Mouse (Mus musculus): ENCODE results near the gene Olfr128. TPM values are rescaled to one million over a fixed set of nuclear protein-coding genes. Genes with fewer than 3 reads are reported as not detected.
"Not testable (repeated sequence)": the region's sequence is repeated elsewhere in the genome, so short reads cannot be mapped to it uniquely, and the experiment has no call there.

Gene Olfr128
- polyA plus RNA-seq (2021): not detected

DNA sequence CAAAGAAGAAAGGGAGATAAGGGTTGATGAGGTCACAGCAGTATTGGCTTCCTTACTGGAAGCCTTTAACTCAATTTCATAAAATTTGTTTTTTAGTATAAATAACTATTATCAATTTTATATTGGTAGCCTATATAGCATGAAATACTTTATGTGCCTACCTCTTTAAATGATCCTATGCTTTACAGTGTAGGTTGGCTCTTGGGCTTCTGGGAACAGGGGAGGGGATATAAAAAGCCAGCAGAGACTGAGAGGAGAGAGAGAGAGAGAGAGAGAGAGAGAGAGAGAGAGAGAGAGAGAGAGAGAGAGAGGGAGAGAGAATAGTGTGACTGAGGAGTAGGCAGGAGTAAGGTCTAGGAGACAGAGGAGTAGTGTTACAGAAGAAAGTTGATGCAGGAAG, at the start of gene Olfr128:
TSS of gene Olfr128 (plus strand) at position 301 of the 400 bp plus-strand sequence.
- CTCF ChIA-PET: no interaction called here
- no peaks in the 10 kb centered on the region for H3K27me3 ChIP-seq
- in situ Hi-C loops (cut with MboI; ENCODE audit: low pct_unique_long_range_greater_than_20kb): no loop called here
- POLR2A ChIA-PET: no interaction called here
- no peak for ATAC-seq
- no peak for TF ChIP-seq CTCF (IDR thresholded peaks at IDR 0.05)
- DNase-seq (ENCODE audit: low read depth, low spot score): no peak

- H3K27me3 ChIP-seq: no peaks in the 10 kb centered on the region
- ATAC-seq: no peak
- no peak for TF ChIP-seq CTCF (IDR thresholded peaks at IDR 0.05)
- in situ Hi-C loops (cut with MboI; ENCODE audit: low pct_unique_long_range_greater_than_20kb): no loop called here
- ChIA-PET POLR2A (no interaction called here), CTCF (no interaction called here)
- no peak for DNase-seq (ENCODE audit: low read depth, low spot score)
Observed at GRCm38 (mm10) chr17:37873830-37874229, 46.5 kb upstream of the Olfr128 start.

GRCm38 (mm10) chr17:37900137-37900536, 20.2 kb upstream of the Olfr128 start, which contains the start of gene Olfr127:
Gene Olfr127, plus strand, starts transcription at chr17:37900437.
- ChIA-PET POLR2A (no interaction called here), CTCF (no interaction called here)
- H3K27me3 ChIP-seq: no peaks in the 10 kb centered on the region
- DNase-seq (ENCODE audit: low read depth, low spot score) (no peak), ATAC-seq (no peak)
- in situ Hi-C loops (cut with MboI; ENCODE audit: low pct_unique_long_range_greater_than_20kb): no loop called here
- no peak for TF ChIP-seq CTCF (IDR thresholded peaks at IDR 0.05)

DNA sequence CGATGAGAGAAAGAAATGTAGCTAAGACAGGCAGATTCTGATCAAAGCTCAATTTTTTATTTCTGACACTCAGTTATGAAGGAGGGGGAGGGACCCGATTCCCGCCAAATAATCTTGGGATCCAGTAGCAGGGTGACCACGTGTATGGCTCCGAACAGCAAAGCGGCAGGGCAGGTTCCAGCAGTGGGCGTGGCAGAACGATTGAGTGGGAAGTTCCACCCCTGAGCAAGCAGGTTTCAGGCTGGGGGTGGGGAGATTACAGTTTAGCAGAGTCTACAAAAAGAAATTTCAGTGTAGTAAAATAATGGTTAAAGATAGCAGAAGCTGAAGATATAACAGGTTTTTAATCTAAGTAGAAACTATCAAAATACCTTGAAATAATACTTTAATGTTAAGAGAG, 13.5 kb upstream of the Olfr128 start:
- POLR2A ChIA-PET; in situ Hi-C loops (cut with MboI; ENCODE audit: low pct_unique_long_range_greater_than_20kb); DNase-seq (ENCODE audit: low read depth, low spot score): not testable (repeated sequence)

DNA sequence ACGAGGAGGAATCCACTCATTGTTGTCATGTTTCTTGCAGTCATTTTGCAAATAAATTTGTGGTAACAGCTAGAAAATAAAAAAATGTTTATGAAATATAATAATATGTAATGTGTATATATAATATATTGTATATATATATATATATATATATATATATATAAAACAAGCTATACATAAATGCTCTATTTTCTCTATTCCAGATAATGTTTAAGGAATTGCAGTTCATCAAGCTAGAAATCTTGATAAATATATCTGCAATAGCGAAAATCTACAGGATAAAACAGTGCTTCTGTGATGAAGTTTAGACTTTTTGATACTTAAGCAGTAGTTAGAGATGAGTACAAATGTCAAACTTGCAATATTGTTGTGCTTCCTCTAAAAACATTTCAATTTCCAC, 32.6 kb downstream of the Olfr128 start, which contains the start of gene Olfr761:
TSS of gene Olfr761 (minus strand) at position 101 of the 400 bp plus-strand sequence.
- DNase-seq (ENCODE audit: low read depth, low spot score): no peak
- CTCF ChIA-PET: no interaction called here
- no peak for ATAC-seq
- H3K27me3 ChIP-seq: no peaks in the 10 kb centered on the region
- in situ Hi-C loops (cut with MboI; ENCODE audit: low pct_unique_long_range_greater_than_20kb): no loop called here
- TF ChIP-seq CTCF (IDR thresholded peaks at IDR 0.05): no peak
- POLR2A ChIA-PET: no interaction called here

More for the DNA sequence above, 13.5 kb upstream of the Olfr128 start:
- H3K27me3 ChIP-seq, CTCF ChIA-PET, ATAC-seq: not testable (repeated sequence)

- no peak for ATAC-seq
- DNase-seq (ENCODE audit: low read depth, low spot score): no peak
- POLR2A ChIA-PET: no interaction called here
- CTCF ChIA-PET: interaction anchor here (1.6 kb wide), 1 partner anchor 7 kb away, joined by 3 read pairs; no protein-coding TSS in a partner anchor
- no peak for TF ChIP-seq CTCF (IDR thresholded peaks at IDR 0.05)
- H3K27me3 ChIP-seq: no peaks in the 10 kb centered on the region
- in situ Hi-C loops (cut with MboI; ENCODE audit: low pct_unique_long_range_greater_than_20kb): loop anchor here (10.0 kb wide), 1 partner anchor 89 kb away; no protein-coding TSS in a partner anchor
Observed at GRCm38 (mm10) chr17:37973591-37973990, 53.2 kb downstream of the Olfr128 start.

Other genes with a start within 250 kb of the Olfr128 start
- gene Olfr119, start 224.0 kb upstream of the Olfr128 start, polyA plus RNA-seq (2021): not detected
- not detected for gene Olfr120, start 198.7 kb upstream of the Olfr128 start, polyA plus RNA-seq (2021)
- gene Olfr121, start 171.7 kb upstream of the Olfr128 start, polyA plus RNA-seq (2021): not detected
- gene Olfr122, start 151.9 kb upstream of the Olfr128 start, polyA plus RNA-seq (2021): not detected
- not detected for gene Olfr123, start 127.0 kb upstream of the Olfr128 start, polyA plus RNA-seq (2021)
- not detected for gene Olfr124, start 120.7 kb upstream of the Olfr128 start, polyA plus RNA-seq (2021)
- not detected for gene Olfr125, start 87.6 kb upstream of the Olfr128 start, polyA plus RNA-seq (2021)
- gene Olfr126, start 73.1 kb upstream of the Olfr128 start, polyA plus RNA-seq (2021): not detected
- gene Olfr127, start 20.1 kb upstream of the Olfr128 start, polyA plus RNA-seq (2021): 0.08 TPM
- gene Olfr761, start 32.5 kb downstream of the Olfr128 start, polyA plus RNA-seq (2021): not detected
- gene Olfr129, start 139.5 kb downstream of the Olfr128 start, polyA plus RNA-seq (2021): not detected
- gene Olfr130, start 143.4 kb downstream of the Olfr128 start, polyA plus RNA-seq (2021): not detected
- not detected for gene Olfr131, start 168.1 kb downstream of the Olfr128 start, polyA plus RNA-seq (2021)
- gene Olfr132, start 214.0 kb downstream of the Olfr128 start, polyA plus RNA-seq (2021): not detected
- not detected for gene Olfr133, start 224.7 kb downstream of the Olfr128 start, polyA plus RNA-seq (2021)

Measured in Patski (cell line).